Mouse (Mus musculus) neural tube, embryonic 12.5 days (tissue): ENCODE measurements around the gene Asic2. TPM values are rescaled to one million over a fixed set of nuclear protein-coding genes. Genes with fewer than 3 reads are reported as not detected.
"Not testable (repeated sequence)": the region's sequence is repeated elsewhere in the genome, so short reads cannot be mapped to it uniquely, and the experiment has no call there.

Source experiments
- ATAC-seq: fragments of 200-750 bp; cut with Nextera tagmentation; 2 replicates; pipeline ENCODE4 v1.8.0; 2017; ENCODE audit warnings: low read depth, mild to moderate bottlenecking, moderate TSS enrichment, moderate library complexity; ENCODE audit not compliant: low FRiP score
- H3K27ac ChIP-seq: fragments of 300-500 bp; sonication (generic); 2 replicates; pipeline ENCODE4 v1.5.1; 2016
- H3K27me3 ChIP-seq: fragments of 300-500 bp; sonication (generic); replicated peaks from 2 replicates; pipeline ENCODE4 v1.6.1; 2016; ENCODE audit warnings: mild to moderate bottlenecking
- H3K36me3 ChIP-seq: fragments of 300-500 bp; sonication (generic); 2 replicates; pipeline ENCODE4 v1.6.1; 2016; ENCODE audit warnings: mild to moderate bottlenecking
- H3K4me1 ChIP-seq: fragments of 300-500 bp; sonication (generic); 2 replicates; pipeline ENCODE4 v1.6.1; 2016
- H3K4me2 ChIP-seq: fragments of 300-500 bp; sonication (generic); replicated peaks from 2 replicates; pipeline ENCODE4 v1.6.1; 2016; ENCODE audit warnings: mild to moderate bottlenecking
- H3K4me3 ChIP-seq: fragments of 300-500 bp; sonication (generic); 2 replicates; pipeline ENCODE4 v1.5.1; 2016
- H3K9ac ChIP-seq: fragments of 300-500 bp; sonication (generic); 2 replicates; pipeline ENCODE4 v1.6.1; 2016; ENCODE audit warnings: mild to moderate bottlenecking
- H3K9me3 ChIP-seq: fragments of 300-500 bp; sonication (generic); 2 replicates; pipeline ENCODE4 v1.6.1; 2016; ENCODE audit warnings: mild to moderate bottlenecking
- WGBS: fragments of 180-500 bp; shearing (Covaris S2); methylation state at CpG from one replicate; pipeline ENCODE4 v1.1.7; 2016; 5-methylcytosine and 5-hydroxymethylcytosine counted together
- polyA plus RNA-seq: library from polyadenylated mRNA; unstranded; fragments of >200 nt; fragmentation: Nextera tagmentation; extraction: Ambion mirVana; gene quantifications from 2 replicates; pipeline ENCODE4 v1.2.1, GENCODE M21; 2016

The Asic2 gene
- polyA plus RNA-seq, 1 experiment from 2014 or later = 8.4 TPM

GRCm38 (mm10) chr11:81370426-81370810 lies 597.8 kb downstream of the Asic2 start:
- no peaks in the 10 kb centered on the region for H3K9me3 ChIP-seq
- 44% methylated on average over 8 of the region's 8 CpGs for WGBS
- H3K4me2 ChIP-seq = no peak overlapping the region
- ATAC-seq = no peak
- H3K4me1 ChIP-seq = peaks cover 6% of the 10 kb centered on the region; the same call in 1 of the 2 replicates
- H3K27me3 ChIP-seq = no peaks in the 10 kb centered on the region
- H3K36me3 ChIP-seq = no peaks in the 10 kb centered on the region
- no peak overlapping the region for H3K27ac ChIP-seq
- no peak overlapping the region for H3K4me3 ChIP-seq
- H3K9ac ChIP-seq = no peak overlapping the region

DNA sequence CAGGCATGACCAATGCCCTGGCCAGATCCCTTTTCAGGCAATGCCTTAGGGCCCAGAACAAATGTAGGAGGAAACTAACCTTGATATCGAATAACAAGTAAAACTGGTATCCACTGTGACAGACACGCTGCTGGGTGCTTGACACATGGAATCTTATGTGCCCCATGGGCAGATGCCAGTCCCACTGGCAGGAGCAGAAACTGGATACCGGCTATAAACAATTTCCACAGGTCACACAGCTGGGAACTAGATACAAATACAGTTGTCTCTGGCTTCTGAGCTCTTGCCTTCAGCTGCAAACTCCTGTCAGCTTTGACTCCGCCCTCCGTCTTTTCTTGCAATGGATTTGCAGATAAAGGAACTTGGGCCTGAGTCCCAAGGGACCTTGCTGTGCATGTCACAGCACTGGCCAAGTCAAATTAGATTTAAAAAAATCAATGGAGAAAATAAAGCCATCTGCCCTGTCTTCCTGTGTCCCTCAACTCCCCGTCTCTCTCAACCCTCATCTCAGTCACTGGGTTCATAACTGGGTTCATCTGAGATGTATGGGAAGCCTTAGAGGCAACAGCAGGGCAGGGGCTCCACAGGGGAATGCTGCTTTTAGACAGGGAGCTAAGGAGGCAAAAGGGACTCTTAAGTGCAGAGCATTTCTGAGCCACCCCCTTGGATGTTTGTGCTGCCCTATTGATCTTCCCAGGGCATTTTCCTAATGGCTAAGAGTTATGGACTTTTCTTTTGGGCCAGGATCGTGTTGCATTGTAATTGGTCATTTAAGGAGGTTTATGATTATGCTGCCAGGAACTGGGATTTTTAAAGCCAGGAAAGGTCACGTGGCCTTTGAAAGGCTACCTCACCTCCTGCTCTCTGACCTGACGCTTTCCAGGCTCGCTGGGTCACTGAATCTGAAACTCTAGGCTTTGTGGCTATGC lies 598.5 kb downstream of the Asic2 start:
- 45% methylated on average over 10 of the region's 10 CpGs for WGBS

DNA sequence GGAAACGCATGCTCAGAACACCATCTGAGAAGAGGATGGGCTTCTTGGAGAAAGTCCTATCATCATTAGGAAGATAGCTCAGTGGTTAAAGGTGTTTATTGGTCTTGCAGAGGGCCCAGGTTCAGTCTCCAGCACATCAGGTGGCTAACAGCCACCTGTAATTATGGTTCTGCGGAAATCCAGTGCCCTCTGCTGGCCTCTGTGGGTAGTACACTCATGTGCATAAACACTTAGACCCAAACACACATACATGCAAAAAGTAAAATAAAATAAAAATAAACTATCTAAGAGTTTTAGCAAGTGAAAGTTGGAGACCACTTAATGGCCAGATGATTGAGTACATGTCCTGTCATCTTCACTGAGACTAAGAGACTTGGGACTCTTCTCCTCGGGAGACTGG lies 603.8 kb downstream of the Asic2 start:
- Histone ChIP-seq H3K4me2 (no peak overlapping the region), H3K9me3 (no peaks in the 10 kb centered on the region), H3K4me3 (no peak overlapping the region), H3K9ac (no peak overlapping the region), H3K4me1 (no peaks in the 10 kb centered on the region), H3K27me3 (no peaks in the 10 kb centered on the region), H3K27ac (no peak overlapping the region), H3K36me3 (no peaks in the 10 kb centered on the region)
- ATAC-seq = no peak
- 97% methylated on average over 3 of the region's 3 CpGs for WGBS

More for the DNA sequence above, 598.5 kb downstream of the Asic2 start:
- Histone ChIP-seq H3K27me3 (no peaks in the 10 kb centered on the region), H3K4me2 (no peak overlapping the region), H3K4me3 (no peak overlapping the region), H3K36me3 (no peaks in the 10 kb centered on the region), H3K27ac (no peak overlapping the region), H3K9me3 (no peaks in the 10 kb centered on the region), H3K4me1 (peaks cover 6% of the 10 kb centered on the region; the same call in 1 of the 2 replicates), H3K9ac (no peak overlapping the region)
- ATAC-seq = no peak

- no peak for ATAC-seq
- Histone ChIP-seq H3K27me3 (no peaks in the 10 kb centered on the region), H3K27ac (no peak overlapping the region), H3K4me1 (no peaks in the 10 kb centered on the region), H3K36me3 (no peaks in the 10 kb centered on the region), H3K4me2 (no peak overlapping the region), H3K9ac (no peak overlapping the region), H3K9me3 (no peaks in the 10 kb centered on the region), H3K4me3 (no peak overlapping the region)
- 79% methylated on average over 3 of the region's 3 CpGs for WGBS
These were observed 605.8 kb downstream of the Asic2 start for GRCm38 (mm10) chr11:81362461-81362860.

DNA sequence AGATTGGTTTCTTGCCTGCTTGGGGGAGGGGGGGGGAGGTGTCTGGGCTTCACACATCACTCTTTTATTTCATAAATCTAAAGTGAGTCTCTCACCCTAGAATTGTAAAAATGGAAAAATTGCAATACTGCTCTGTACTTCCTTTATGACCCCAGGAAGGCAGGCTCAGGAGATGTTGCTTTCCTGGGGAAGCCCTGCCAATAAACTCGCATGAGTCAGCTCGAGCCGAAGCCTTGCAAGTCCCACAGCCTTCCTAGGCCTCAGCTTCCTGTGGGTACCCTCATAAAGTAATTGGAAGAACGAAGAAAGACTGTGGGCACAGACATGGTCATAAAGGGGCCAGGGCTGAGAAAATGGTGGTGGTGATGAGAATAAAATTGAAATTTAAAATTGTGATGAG lies 607.2 kb downstream of the Asic2 start:
- Histone ChIP-seq H3K4me1 (no peaks in the 10 kb centered on the region), H3K9me3 (no peaks in the 10 kb centered on the region), H3K27me3 (no peaks in the 10 kb centered on the region), H3K36me3 (no peaks in the 10 kb centered on the region), H3K27ac (no peak overlapping the region), H3K9ac (no peak overlapping the region), H3K4me3 (no peak overlapping the region), H3K4me2 (no peak overlapping the region)
- 38% methylated on average over 4 of the region's 4 CpGs for WGBS
- ATAC-seq = no peak

DNA sequence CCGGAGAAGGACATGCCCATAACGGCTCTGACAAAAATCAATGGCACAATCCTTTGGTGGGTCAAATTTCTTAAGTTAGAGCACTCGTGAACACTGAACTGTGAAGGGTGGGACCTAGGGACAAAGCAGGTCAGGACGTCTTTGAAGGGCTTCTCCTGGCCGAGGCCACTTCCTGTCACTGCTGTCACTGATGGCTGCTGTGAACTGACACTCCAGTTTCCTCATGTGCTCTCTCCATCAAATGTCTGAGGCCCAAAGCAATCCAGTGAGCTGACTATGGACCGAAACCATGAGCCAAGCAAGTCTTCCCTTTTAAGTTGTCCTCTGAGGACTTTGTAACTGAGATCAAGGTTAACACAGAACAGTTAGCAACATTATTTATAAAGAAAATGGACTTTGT lies 617.8 kb downstream of the Asic2 start:
- H3K9ac ChIP-seq, H3K27me3 ChIP-seq, ATAC-seq, H3K4me2 ChIP-seq, H3K9me3 ChIP-seq, H3K27ac ChIP-seq, H3K36me3 ChIP-seq, H3K4me3 ChIP-seq, H3K4me1 ChIP-seq: not testable (repeated sequence)
- WGBS = 83% methylated on average over 6 of the region's 6 CpGs

GRCm38 (mm10) chr11:81331977-81332376 lies 636.3 kb downstream of the Asic2 start:
- Histone ChIP-seq H3K4me1 (0 out of 2 replicates have a peak, but pooled peaks cover 6% of the 10 kb centered on the region), H3K36me3 (no peaks in the 10 kb centered on the region), H3K27ac (no peak overlapping the region), H3K4me2 (no peak overlapping the region), H3K9ac (no peak overlapping the region), H3K9me3 (no peaks in the 10 kb centered on the region), H3K4me3 (no peak overlapping the region), H3K27me3 (no peaks in the 10 kb centered on the region)
- WGBS = 80% methylated on average over 2 of the region's 2 CpGs
- no peak for ATAC-seq

GRCm38 (mm10) chr11:81330982-81331381 lies 637.3 kb downstream of the Asic2 start:
- H3K9me3 ChIP-seq = no peaks in the 10 kb centered on the region
- ATAC-seq = no peak
- H3K4me2 ChIP-seq = no peak overlapping the region
- WGBS = 78% methylated on average over 3 of the region's 3 CpGs
- H3K9ac ChIP-seq = no peak overlapping the region
- no peak overlapping the region for H3K27ac ChIP-seq
- H3K36me3 ChIP-seq = no peaks in the 10 kb centered on the region
- 0 out of 2 replicates have a peak, but pooled peaks cover 6% of the 10 kb centered on the region for H3K4me1 ChIP-seq
- H3K27me3 ChIP-seq = no peaks in the 10 kb centered on the region
- H3K4me3 ChIP-seq = no peak overlapping the region

GRCm38 (mm10) chr11:81328088-81328487 lies 640.2 kb downstream of the Asic2 start:
- Histone ChIP-seq H3K4me3 (no peak overlapping the region), H3K4me2 (no peak overlapping the region), H3K9me3 (no peaks in the 10 kb centered on the region), H3K36me3 (no peaks in the 10 kb centered on the region), H3K9ac (no peak overlapping the region), H3K4me1 (no peaks in the 10 kb centered on the region), H3K27me3 (no peaks in the 10 kb centered on the region), H3K27ac (no peak overlapping the region)
- ATAC-seq = no peak
- WGBS = 88% methylated on average over 5 of the region's 5 CpGs

GRCm38 (mm10) chr11:81323146-81323545 lies 645.1 kb downstream of the Asic2 start:
- no peaks in the 10 kb centered on the region for H3K27me3 ChIP-seq
- H3K9me3 ChIP-seq = no peaks in the 10 kb centered on the region
- no peaks in the 10 kb centered on the region for H3K4me1 ChIP-seq
- H3K4me3 ChIP-seq = no peak overlapping the region
- H3K4me2 ChIP-seq = no peak overlapping the region
- H3K27ac ChIP-seq = no peak overlapping the region
- no peak overlapping the region for H3K9ac ChIP-seq
- no peaks in the 10 kb centered on the region for H3K36me3 ChIP-seq
- 86% methylated on average over 4 of the region's 4 CpGs for WGBS
- no peak for ATAC-seq

GRCm38 (mm10) chr11:81322466-81322865 lies 645.8 kb downstream of the Asic2 start:
- ATAC-seq = no peak
- no peaks in the 10 kb centered on the region for H3K36me3 ChIP-seq
- H3K4me2 ChIP-seq = no peak overlapping the region
- no peak overlapping the region for H3K9ac ChIP-seq
- no peaks in the 10 kb centered on the region for H3K9me3 ChIP-seq
- no peaks in the 10 kb centered on the region for H3K27me3 ChIP-seq
- H3K27ac ChIP-seq = no peak overlapping the region
- H3K4me3 ChIP-seq = no peak overlapping the region
- 92% methylated on average over 8 of the region's 8 CpGs for WGBS
- H3K4me1 ChIP-seq = no peaks in the 10 kb centered on the region

DNA sequence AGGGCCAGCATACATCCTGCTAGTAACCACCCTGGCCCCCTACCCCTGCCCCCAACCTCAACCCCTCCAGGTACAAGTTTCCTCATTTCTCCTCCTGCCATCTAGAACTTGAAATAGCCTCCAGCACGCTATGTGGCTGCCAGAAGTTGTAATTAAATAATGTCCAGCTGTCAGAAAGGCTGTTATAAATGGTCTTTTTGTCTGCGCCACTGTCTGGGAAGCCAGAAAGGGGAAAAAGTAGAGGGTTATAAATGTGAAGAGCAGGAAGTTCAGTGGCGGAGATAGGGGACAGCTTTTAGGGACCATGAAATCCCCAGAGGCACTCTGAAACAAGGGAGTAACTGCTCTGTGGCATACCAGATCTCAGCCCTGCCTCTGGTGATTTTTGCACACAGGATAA lies 678.2 kb downstream of the Asic2 start:
- no peak overlapping the region for H3K9ac ChIP-seq
- 23% methylated on average over 3 of the region's 3 CpGs for WGBS
- no peaks in the 10 kb centered on the region for H3K9me3 ChIP-seq
- H3K4me1 ChIP-seq = no peaks in the 10 kb centered on the region
- no peak overlapping the region for H3K27ac ChIP-seq
- H3K36me3 ChIP-seq = no peaks in the 10 kb centered on the region
- no peak for ATAC-seq
- H3K27me3 ChIP-seq = no peaks in the 10 kb centered on the region
- H3K4me2 ChIP-seq = no peak overlapping the region
- H3K4me3 ChIP-seq = no peak overlapping the region

- H3K27me3 ChIP-seq = no peaks in the 10 kb centered on the region
- no peak for ATAC-seq
- no peak overlapping the region for H3K4me3 ChIP-seq
- WGBS = 47% methylated on average over 6 of the region's 6 CpGs
- H3K4me2 ChIP-seq = no peak overlapping the region
- no peak overlapping the region for H3K9ac ChIP-seq
- H3K27ac ChIP-seq = no peak overlapping the region
- no peaks in the 10 kb centered on the region for H3K36me3 ChIP-seq
- no peaks in the 10 kb centered on the region for H3K9me3 ChIP-seq
- peaks cover 10% of the 10 kb centered on the region; the same call in 1 of the 2 replicates for H3K4me1 ChIP-seq
These were observed 685.1 kb downstream of the Asic2 start for GRCm38 (mm10) chr11:81283185-81283584.
